In the genomic region with DNA sequence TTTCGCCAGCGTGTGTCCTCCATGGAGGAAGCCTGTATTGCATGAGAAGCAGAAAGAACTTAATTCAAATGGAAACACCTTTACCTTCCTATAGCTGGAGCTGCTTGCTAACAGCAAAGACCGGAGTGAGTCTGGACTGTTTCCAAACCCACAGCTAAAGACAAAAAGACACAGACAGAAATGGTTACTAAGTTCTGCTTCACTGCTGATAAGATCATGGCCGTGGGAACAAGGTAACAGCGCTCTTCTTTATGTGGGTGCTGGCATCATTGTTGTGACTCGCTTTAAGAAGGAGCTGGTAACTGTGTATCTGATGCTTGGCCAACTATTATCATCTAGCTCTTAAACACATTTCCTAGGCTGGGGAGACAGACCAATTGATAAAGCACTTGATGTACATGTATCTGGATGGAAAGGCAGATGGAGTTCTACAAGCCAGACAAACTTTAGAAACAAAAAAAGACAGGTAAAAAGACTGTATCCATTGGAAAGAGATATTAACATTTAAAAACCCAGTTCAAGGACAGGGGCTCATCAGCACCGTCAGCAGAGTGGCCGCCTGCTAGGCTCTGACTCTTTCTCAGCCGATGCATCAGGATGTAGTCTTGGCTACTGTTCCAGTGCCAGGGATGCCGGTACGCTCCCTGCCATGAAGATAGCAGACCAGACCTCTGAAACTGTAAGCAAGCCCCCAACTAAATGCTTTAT, we compare ENCODE assay signal across 12 mouse cellular contexts. TPM values are rescaled to one million over a fixed set of nuclear protein-coding genes. Genes with fewer than 3 reads are reported as not detected.
DNase-seq lines count a peak whose midpoint lies in the region; ATAC-seq and TF ChIP-seq lines count a peak whose summit lies in the region.
"Had no signal": no experiment of that assay in that cellular context is flagged by ENCODE, and none has a peak within 500 bp of the region (broad histone marks: within the 10 kb centered on the region; RNA-seq: fewer than 3 reads in every experiment).

No protein-coding gene starts in this region.

- H3K27me3 ChIP-seq in heart, embryonic 12.5 days (replicated peaks) = no peaks in the 10 kb centered on the region
- no peaks in the 10 kb centered on the region for H3K27me3 ChIP-seq in ES-Bruce4 (ENCODE audit: control insufficient read depth, insufficient read depth, low read length, poor library complexity, severe bottlenecking)
- H3K27me3 ChIP-seq in liver, embryonic 16.5 days (ENCODE audit: control insufficient read depth, insufficient read depth, low read depth, low read length) = no peaks in the 10 kb centered on the region
- H3K27me3 ChIP-seq in intestine, embryonic 16.5 days (replicated peaks; ENCODE audit: control insufficient read depth, insufficient read depth, low read length) = no peaks in the 10 kb centered on the region
- no peaks in the 10 kb centered on the region for H3K27me3 ChIP-seq in hindbrain, embryonic 13.5 days
- H3K27me3 ChIP-seq: liver, embryonic 13.5 days had no signal

- H3K27ac ChIP-seq in heart, embryonic 12.5 days (ENCODE audit: poor library complexity, severe bottlenecking) = 0 out of 2 replicates have a peak overlapping the region, but pooled peaks have one; percentile 6
- H3K27ac ChIP-seq in ES-Bruce4 (ENCODE audit: insufficient read depth, low read length) = 0 out of 2 replicates have a peak overlapping the region, but pooled peaks have one; percentile 38
- H3K27ac ChIP-seq in liver, embryonic 16.5 days (ENCODE audit: low read length) = no peak overlapping the region
- H3K27ac ChIP-seq in intestine, embryonic 16.5 days (ENCODE audit: low read length) = no peak overlapping the region
- H3K27ac ChIP-seq in hindbrain, embryonic 13.5 days = no peak overlapping the region
- H3K27ac ChIP-seq: liver, embryonic 13.5 days had no signal

- no peak overlapping the region for H3K9ac ChIP-seq in heart, embryonic 12.5 days
- H3K9ac ChIP-seq in ES-Bruce4 (ENCODE audit: low read depth, poor library complexity, severe bottlenecking) = no peak overlapping the region
- no peak overlapping the region for H3K9ac ChIP-seq in liver, embryonic 16.5 days (ENCODE audit: low read depth, low read length)
- H3K9ac ChIP-seq in intestine, embryonic 16.5 days (ENCODE audit: low read depth, low read length) = no peak overlapping the region
- no peak overlapping the region for H3K9ac ChIP-seq in hindbrain, embryonic 13.5 days
- H3K9ac ChIP-seq: liver, embryonic 13.5 days had no signal

- DNase-seq in heart, postnatal 36 days = no peak
- DNase-seq in 416B (ENCODE audit: low read depth) = peak; percentile 60
- no peak for DNase-seq in lung, postnatal 25 days (ENCODE audit: low spot score)
- DNase-seq: cerebellum, postnatal 36 days; kidney, postnatal 4 days; liver, embryonic 13.5 days had no signal

- peaks cover 46% of the 10 kb centered on the region for H3K4me1 ChIP-seq in heart, embryonic 12.5 days (replicated peaks)
- H3K4me1 ChIP-seq in ES-Bruce4 (ENCODE audit: control insufficient read depth, insufficient read depth, low read length) = peaks cover 5% of the 10 kb centered on the region
- peaks cover 35% of the 10 kb centered on the region for H3K4me1 ChIP-seq in liver, embryonic 16.5 days (ENCODE audit: control insufficient read depth, low read depth, low read length)
- H3K4me1 ChIP-seq in intestine, embryonic 16.5 days (ENCODE audit: control insufficient read depth, insufficient read depth, low read length) = peaks cover 15% of the 10 kb centered on the region
- peaks cover 16% of the 10 kb centered on the region for H3K4me1 ChIP-seq in hindbrain, embryonic 13.5 days (replicated peaks)

- ATAC-seq in heart, embryonic 12.5 days (ENCODE audit: insufficient number of reproducible peaks, low FRiP score) = no peak
- ATAC-seq in liver, embryonic 16.5 days (ENCODE audit: low read depth) = 0 out of 2 replicates have a peak, but pooled peaks have one; percentile 5
- no peak for ATAC-seq in intestine, embryonic 16.5 days
- no peak for ATAC-seq in hindbrain, embryonic 13.5 days (ENCODE audit: low FRiP score)
- ATAC-seq: intestine, postnatal 0 days had no signal

- no peaks in the 10 kb centered on the region for H3K36me3 ChIP-seq in heart, embryonic 12.5 days
- H3K36me3 ChIP-seq in ES-Bruce4 (ENCODE audit: control insufficient read depth, insufficient read depth, low read length, poor library complexity, severe bottlenecking) = no peaks in the 10 kb centered on the region
- H3K36me3 ChIP-seq in liver, embryonic 16.5 days (ENCODE audit: control insufficient read depth, insufficient read depth) = no peaks in the 10 kb centered on the region
- no peaks in the 10 kb centered on the region for H3K36me3 ChIP-seq in intestine, embryonic 16.5 days (ENCODE audit: control insufficient read depth, insufficient read depth, low read length)
- no peaks in the 10 kb centered on the region for H3K36me3 ChIP-seq in hindbrain, embryonic 13.5 days
- H3K36me3 ChIP-seq: liver, embryonic 13.5 days had no signal

- H3K9me3 ChIP-seq in heart, embryonic 12.5 days (replicated peaks) = no peaks in the 10 kb centered on the region
- H3K9me3 ChIP-seq in ES-Bruce4 (replicated peaks; ENCODE audit: control insufficient read depth, insufficient read depth, low read length, poor library complexity, severe bottlenecking) = no peaks in the 10 kb centered on the region
- H3K9me3 ChIP-seq in liver, embryonic 16.5 days (replicated peaks; ENCODE audit: control insufficient read depth, low read length) = no peaks in the 10 kb centered on the region
- no peaks in the 10 kb centered on the region for H3K9me3 ChIP-seq in intestine, embryonic 16.5 days (ENCODE audit: control insufficient read depth, low read length)
- H3K9me3 ChIP-seq in hindbrain, embryonic 13.5 days = no peaks in the 10 kb centered on the region
- H3K9me3 ChIP-seq: liver, embryonic 13.5 days had no signal

- TF ChIP-seq CTCF in ES-Bruce4 (IDR thresholded peaks at IDR 0.05; ENCODE audit: low read depth, low read length) = no peak

- no peak overlapping the region for H3K4me2 ChIP-seq in heart, embryonic 12.5 days
- H3K4me2 ChIP-seq in liver, embryonic 16.5 days (ENCODE audit: low read depth, low read length) = no peak overlapping the region
- no peak overlapping the region for H3K4me2 ChIP-seq in intestine, embryonic 16.5 days (ENCODE audit: low read depth, low read length)
- H3K4me2 ChIP-seq in hindbrain, embryonic 13.5 days = no peak overlapping the region
- H3K4me2 ChIP-seq: liver, embryonic 13.5 days had no signal

- intact Hi-C loops in heart, postnatal 36 days (cut with DNase I) = no loop called here

- no peak overlapping the region for H3K4me3 ChIP-seq in heart, embryonic 12.5 days
- no peak overlapping the region for H3K4me3 ChIP-seq in ES-Bruce4 (ENCODE audit: low read depth, low read length)
- H3K4me3 ChIP-seq in liver, embryonic 16.5 days (ENCODE audit: low read depth, low read length) = no peak overlapping the region
- H3K4me3 ChIP-seq in intestine, embryonic 16.5 days (ENCODE audit: low read length) = no peak overlapping the region
- no peak overlapping the region for H3K4me3 ChIP-seq in hindbrain, embryonic 13.5 days
- H3K4me3 ChIP-seq: liver, embryonic 13.5 days had no signal

- WGBS in heart, embryonic 12.5 days = 68% methylated on average over 11 of the region's 11 CpGs
- WGBS in liver, embryonic 16.5 days (ENCODE audit: insufficient replicate concordance) = 55% methylated on average over 11 of the region's 11 CpGs
- WGBS in intestine, embryonic 16.5 days = 86% methylated on average over 11 of the region's 11 CpGs
- WGBS in hindbrain, embryonic 13.5 days = 92% methylated on average over 11 of the region's 11 CpGs

- no peak for TF ChIP-seq POLR2A in ES-Bruce4 (IDR thresholded peaks at IDR 0.05; ENCODE audit: insufficient read depth, low read length)

- TF ChIP-seq EP300 in ES-Bruce4 (IDR thresholded peaks at IDR 0.05; ENCODE audit: insufficient read depth, low read depth, low read length) = no peak

RNA-seq across cellular contexts. Expression of gene Fam3c, which starts 6.4 kb away (rescaled TPM):
- polyA plus RNA-seq in heart, embryonic 12.5 days (2016; fragmentation: Nextera tagmentation; extraction: Ambion mirVana) = 53.6 and 56.2 TPM in 2 replicates
- total RNA-seq in heart, postnatal 36 days (2021) = 10 to 100 TPM; 25.5 to 25.6 TPM
- 76.5 and 84.3 TPM in 2 replicates for polyA plus RNA-seq in ES-Bruce4 (2011; ENCODE audit: insufficient read depth, insufficient read length, low read depth, missing spikeins)
- polyA plus RNA-seq in liver, embryonic 16.5 days (2015; fragmentation: Nextera tagmentation; extraction: Ambion mirVana) = 18.5 and 19.9 TPM in 2 replicates
- polyA plus RNA-seq in intestine, embryonic 16.5 days (2015; fragmentation: Nextera tagmentation; extraction: Ambion mirVana) = 35.6 and 36.9 TPM in 2 replicates
- 50.5 and 54.5 TPM in 2 replicates for polyA plus RNA-seq in hindbrain, embryonic 13.5 days (2015; fragmentation: Nextera tagmentation; extraction: Ambion mirVana)

Comparison
In these comparisons a context has a peak if more than half of its experiments do, and no peak if none do; other contexts are left out.
1. H3K27ac ChIP-seq: peak in heart, embryonic 12.5 days (single experiment) and ES-Bruce4 (single experiment); none in liver, embryonic 16.5 days (single experiment), intestine, embryonic 16.5 days (single experiment) and hindbrain, embryonic 13.5 days (single experiment).